Mouse (Mus musculus) CH12.LX (cell line): ENCODE results near the gene Col23a1.

Experiments used
- BHLHE40 ChIP-seq: IDR thresholded peaks from 2 replicates; pipeline ENCODE4 v1.6.1; 2011; ENCODE audit warnings: mild to moderate bottlenecking, low read depth, low read length, improper control_type of control experiment
- CHD1 ChIP-seq: IDR thresholded peaks from 2 replicates; pipeline ENCODE4 v1.6.1; 2012; ENCODE audit warnings: low read depth, low read length, improper control_type of control experiment, inconsistent platforms
- CTCF ChIP-seq, 2 experiments: IDR thresholded peaks in 1 of 2; conservative IDR thresholded peaks in 1 of 2; 2 replicates each; pipeline ENCODE4 v1.5.1; 2011 to 2012; ENCODE audit warnings: low read depth in 2 of 2, low read length in 2 of 2, improper control_type of control experiment in 1 of 2, inconsistent platforms in 1 of 2, mild to moderate bottlenecking in 1 of 2, moderate library complexity in 1 of 2
- EP300 ChIP-seq: IDR thresholded peaks from 2 replicates; pipeline ENCODE4 v1.6.1; 2011; ENCODE audit warnings: low read length, improper control_type of control experiment
- MAFK ChIP-seq: IDR thresholded peaks from 2 replicates; pipeline ENCODE4 v1.6.1; 2011; ENCODE audit warnings: low read length, improper control_type of control experiment; ENCODE audit not compliant: insufficient replicate concordance
- MAX ChIP-seq: IDR thresholded peaks from 2 replicates; pipeline ENCODE4 v1.6.1; 2011; ENCODE audit warnings: low read length, improper control_type of control experiment
- MYC ChIP-seq: IDR thresholded peaks from 2 replicates; pipeline ENCODE4 v1.6.1; 2011; ENCODE audit warnings: low read depth, mild to moderate bottlenecking, improper control_type of control experiment, low read length
- NRF1 ChIP-seq: IDR thresholded peaks from 2 replicates; pipeline ENCODE4 v1.6.1; 2014; ENCODE audit warnings: low read depth, mild to moderate bottlenecking, inconsistent platforms, low read length, improper control_type of control experiment, moderate library complexity
- POLR2A ChIP-seq: IDR thresholded peaks from 2 replicates; pipeline ENCODE4 v1.6.1; 2011; ENCODE audit warnings: low read depth, mild to moderate bottlenecking, improper control_type of control experiment, low read length
- RAD21 ChIP-seq: IDR thresholded peaks from 2 replicates; pipeline ENCODE4 v1.6.1; 2011; ENCODE audit warnings: low read depth, mild to moderate bottlenecking, low read length, improper control_type of control experiment, moderate library complexity
- RCOR1 ChIP-seq: conservative IDR thresholded peaks from 2 replicates; pipeline ENCODE4 v1.6.1; 2012; ENCODE audit warnings: low read depth, mild to moderate bottlenecking, inconsistent platforms, low read length, improper control_type of control experiment
- USF2 ChIP-seq: conservative IDR thresholded peaks from 2 replicates; pipeline ENCODE4 v1.6.1; 2011; ENCODE audit warnings: low read depth, low read length, improper control_type of control experiment

GRCm38 (mm10) chr11:51590002-51590401, 300.3 kb downstream of the Col23a1 start:
- TF ChIP-seq NRF1 (no peak), MAX (no peak), POLR2A (no peak), CTCF (conservative IDR thresholded peaks at IDR 0.05 in 1 of 2, IDR thresholded peaks at IDR 0.05 in 1 of 2; ENCODE audit: low read depth in 2 of 2, low read length in 2 of 2) (no peak), RAD21 (no peak), MAFK (no peak), RCOR1 (no peak), MYC (no peak), CHD1 (no peak), BHLHE40 (no peak), EP300 (no peak), USF2 (no peak)
